Mouse (Mus musculus) heart, postnatal 0 days (tissue): ENCODE measurements at regions not wholly inside any gene's neighbourhood (a gene's known extent, or its start where the extent isn't known, plus 50 kb on each side); places are given as distances from the start of the nearest gene placed in this dataset.

Source experiments
- CTCF ChIP-seq: IDR thresholded peaks from 2 replicates; pipeline ENCODE4 v1.5.1; 2016; ENCODE audit warnings: antibody characterized with exemption, control low read depth, low read depth
- EP300 ChIP-seq: IDR thresholded peaks from 2 replicates; pipeline ENCODE4 v1.6.1; 2016; ENCODE audit warnings: antibody characterized with exemption, low read depth

- TF ChIP-seq CTCF (no peak), EP300 (no peak)
Measured at GRCm38 (mm10) chr19:14724637-14725036, 126.8 kb upstream of the Tle4 start.
